Mouse (Mus musculus) ES-E14 (cell line): ENCODE measurements at regions not wholly inside any gene's neighbourhood (a gene's known extent, or its start where the extent isn't known, plus 50 kb on each side); places are given as distances from the start of the nearest gene placed in this dataset.

Experiments used
- CHD2 ChIP-seq: IDR thresholded peaks from 2 replicates; pipeline ENCODE4 v1.6.1; 2014; ENCODE audit warnings: mild to moderate bottlenecking, low read depth, low read length, inconsistent platforms
- HCFC1 ChIP-seq: IDR thresholded peaks from 2 replicates; pipeline ENCODE4 v1.6.1; 2012; ENCODE audit warnings: low read length, inconsistent platforms, borderline replicate concordance; ENCODE audit not compliant: insufficient read depth
- MAFK ChIP-seq: IDR thresholded peaks from 2 replicates; pipeline ENCODE4 v1.6.1; 2014; ENCODE audit warnings: mild to moderate bottlenecking, low read depth, low read length, inconsistent platforms; ENCODE audit not compliant: insufficient read depth
- ZC3H11A ChIP-seq: IDR thresholded peaks from 2 replicates; pipeline ENCODE4 v1.6.1; 2012; ENCODE audit warnings: low read depth, mild to moderate bottlenecking, inconsistent platforms, low read length, borderline replicate concordance
- ZNF384 ChIP-seq: IDR thresholded peaks from 2 replicates; pipeline ENCODE4 v1.6.1; 2012; ENCODE audit warnings: low read depth, low read length, inconsistent platforms

- TF ChIP-seq MAFK (no peak), CHD2 (no peak), HCFC1 (no peak), ZC3H11A (no peak), ZNF384 (no peak)
These were observed 74.6 kb upstream of the Mrps10 start for GRCm38 (mm10) chr17:47294091-47294534.
